Mouse (Mus musculus) heart, adult 2 months (tissue): ENCODE results near the gene Fancc.

Experiments used
- CTCF ChIP-seq: fragments of 200-600 bp; IDR thresholded peaks from 2 replicates; pipeline ENCODE4 v1.8.1; 2022; ENCODE audit warnings: antibody characterized with exemption, mild to moderate bottlenecking, moderate library complexity
- EP300 ChIP-seq: fragments of 200-500 bp; IDR thresholded peaks from 2 replicates; pipeline ENCODE4 v1.6.1; 2011; ENCODE audit warnings: low read depth, low read length, control low read depth; ENCODE audit not compliant: insufficient read depth

DNA sequence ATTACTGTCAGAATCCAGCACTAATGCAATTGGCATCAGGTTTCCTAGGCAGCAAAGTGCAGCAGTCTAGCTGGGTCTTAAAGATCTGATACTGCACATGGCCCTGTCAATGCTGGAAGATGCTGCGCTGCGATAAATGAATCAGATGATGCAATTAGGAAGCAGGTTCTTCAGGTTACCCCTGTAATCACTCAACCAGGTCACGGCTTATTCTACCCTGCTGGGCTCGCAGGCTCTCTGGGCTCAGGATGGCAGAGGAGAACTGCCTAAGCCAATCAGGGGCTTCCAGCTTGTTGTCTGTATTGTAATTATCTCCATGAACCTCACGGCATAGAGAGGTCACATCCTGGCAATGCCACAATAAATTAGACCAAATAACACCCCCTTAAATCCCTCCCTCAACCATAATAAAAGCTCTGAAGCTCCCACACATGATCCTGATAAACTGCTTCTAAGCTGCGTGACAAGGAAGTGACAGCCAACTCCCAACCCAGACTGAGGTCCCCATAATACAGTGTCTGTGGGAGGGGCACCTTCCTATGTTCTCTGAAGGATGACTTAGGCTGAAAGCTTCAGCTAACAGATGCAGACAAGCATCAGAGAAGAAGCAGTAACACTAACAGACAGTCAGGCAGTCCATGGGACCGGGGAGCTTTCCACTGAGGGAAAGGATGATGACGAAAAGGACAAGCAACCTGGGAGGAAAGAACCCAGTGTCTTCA lies 159.7 kb downstream of the Fancc start:
- TF ChIP-seq CTCF (no peak), EP300 (no peak)
